Mouse (Mus musculus): ENCODE results near the gene Unc79. TPM values are rescaled to one million over a fixed set of nuclear protein-coding genes. Genes with fewer than 3 reads are reported as not detected.

The Unc79 gene
- polyA plus RNA-seq, 1 experiment from 2014 or later = 2.6 TPM

DNA sequence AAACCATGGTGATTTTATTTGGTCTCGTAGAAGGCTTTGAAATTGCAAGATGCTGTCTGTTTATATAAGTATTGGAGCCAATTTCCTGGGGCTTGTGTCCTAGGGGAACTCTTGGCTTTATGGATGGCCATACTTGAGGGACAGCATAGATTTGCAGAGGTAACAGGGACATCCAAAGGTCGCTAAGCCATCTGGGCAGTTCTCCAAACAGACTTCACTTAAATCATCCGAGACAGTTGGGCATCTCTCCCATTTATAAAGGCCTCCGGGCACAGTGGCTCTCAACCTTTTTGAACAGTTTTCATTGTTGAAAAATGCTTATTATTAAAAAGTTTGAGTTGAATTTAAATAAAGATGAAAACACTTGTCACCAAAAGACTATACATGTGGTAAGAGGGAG is 59.8 kb downstream of the Unc79 start:
- Histone ChIP-seq H3K4me3 (ENCODE audit: low read depth, low read length) (no peak overlapping the region), H3K36me3 (ENCODE audit: control insufficient read depth, insufficient read depth, low read length) (no peaks in the 10 kb centered on the region), H3K9me3 (ENCODE audit: control insufficient read depth, low read length) (no peaks in the 10 kb centered on the region), H3K27me3 (ENCODE audit: control insufficient read depth, insufficient read depth, low read length) (no peaks in the 10 kb centered on the region), H3K4me1 (ENCODE audit: control insufficient read depth, insufficient read depth, low read length) (no peaks in the 10 kb centered on the region), H3K27ac (ENCODE audit: low read depth, low read length) (no peak overlapping the region), H3K4me2 (no peak overlapping the region), H3K9ac (ENCODE audit: low read length) (no peak overlapping the region)
- ATAC-seq (ENCODE audit: low FRiP score) (no peak), DNase-seq (ENCODE audit: low spot score, missing footprints) (no peak)
- 76% methylated on average over 4 of the region's 4 CpGs for WGBS

DNA sequence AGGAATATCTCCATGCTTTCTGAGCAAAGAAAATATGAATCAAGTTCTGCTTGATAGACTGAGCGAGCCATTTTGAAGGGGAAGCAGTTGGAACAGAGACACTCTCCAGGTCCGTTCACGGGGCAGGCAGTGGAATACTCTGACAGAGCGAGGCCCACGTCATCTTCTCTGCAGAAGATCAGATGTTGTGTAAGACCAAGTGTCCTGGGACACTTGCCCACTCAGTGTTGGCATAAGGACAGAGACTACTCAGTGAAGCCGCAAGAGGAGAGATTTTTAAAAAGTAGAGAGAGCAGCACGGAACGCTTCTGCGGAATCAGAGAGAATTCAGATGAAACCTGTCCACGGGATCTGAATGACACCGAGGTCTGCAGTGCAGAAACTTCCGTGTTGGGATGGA is 69.5 kb downstream of the Unc79 start:
- no peak overlapping the region for H3K4me2 ChIP-seq
- H3K4me3 ChIP-seq (ENCODE audit: low read depth, low read length) = no peak overlapping the region
- H3K27ac ChIP-seq (ENCODE audit: low read depth, low read length) = no peak overlapping the region
- H3K36me3 ChIP-seq (ENCODE audit: control insufficient read depth, insufficient read depth, low read length) = no peaks in the 10 kb centered on the region
- ATAC-seq (ENCODE audit: low FRiP score) = no peak
- DNase-seq (ENCODE audit: low spot score, missing footprints) = no peak
- H3K27me3 ChIP-seq (ENCODE audit: control insufficient read depth, insufficient read depth, low read length) = no peaks in the 10 kb centered on the region
- WGBS = 95% methylated on average over 12 of the region's 12 CpGs
- H3K9me3 ChIP-seq (ENCODE audit: control insufficient read depth, low read length) = no peaks in the 10 kb centered on the region
- no peaks in the 10 kb centered on the region for H3K4me1 ChIP-seq (ENCODE audit: control insufficient read depth, insufficient read depth, low read length)
- H3K9ac ChIP-seq (ENCODE audit: low read length) = no peak overlapping the region

DNA sequence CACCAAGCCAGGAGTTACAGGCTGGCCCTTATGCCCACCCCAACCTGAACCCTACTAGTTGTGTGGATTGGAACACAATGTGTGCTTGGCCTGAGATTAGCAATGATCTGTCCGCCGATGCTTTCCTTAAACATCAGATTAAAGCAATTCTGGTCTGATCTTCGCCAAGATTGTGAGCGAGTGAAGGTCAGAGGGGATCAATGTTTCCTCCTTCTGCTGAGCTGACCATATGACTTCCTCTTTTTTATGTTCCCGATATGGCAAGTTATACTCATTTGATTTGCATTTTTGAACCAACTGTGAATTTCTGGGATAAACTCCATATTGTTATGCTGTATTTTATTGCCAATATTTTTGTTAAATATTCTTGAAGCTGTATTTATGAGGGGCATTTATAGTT is 88.0 kb downstream of the Unc79 start:
- DNase-seq (ENCODE audit: low spot score, missing footprints) (no peak), ATAC-seq (ENCODE audit: low FRiP score) (no peak)
- 93% methylated on average over 5 of the region's 5 CpGs for WGBS

DNA sequence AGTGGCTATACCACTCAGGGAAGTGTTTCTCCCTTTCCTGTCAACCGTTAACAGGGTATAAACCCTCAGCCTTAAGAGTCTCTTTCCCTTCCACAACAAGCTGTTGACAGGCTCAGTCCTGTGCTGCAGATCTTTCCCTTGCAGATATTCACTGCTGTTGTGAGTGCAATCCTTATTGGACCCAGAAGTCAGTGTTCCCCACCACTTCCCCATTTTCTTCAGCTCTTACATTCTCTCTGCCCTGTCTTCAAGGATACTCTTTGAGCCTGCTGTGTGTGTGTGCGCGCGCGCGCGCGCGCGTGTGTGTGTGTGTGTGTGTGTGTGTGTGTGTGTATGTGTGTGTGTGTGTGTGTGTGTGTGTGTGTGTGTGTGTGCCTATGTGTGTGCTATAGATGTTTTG is 90.7 kb downstream of the Unc79 start:
- 78% methylated on average over 10 of the region's 10 CpGs for WGBS
- ATAC-seq (ENCODE audit: low FRiP score) (no peak), DNase-seq (ENCODE audit: low spot score, missing footprints) (no peak)
- H3K36me3 ChIP-seq (ENCODE audit: control insufficient read depth, insufficient read depth, low read length) = no peaks in the 10 kb centered on the region
- no peak overlapping the region for H3K27ac ChIP-seq (ENCODE audit: low read depth, low read length)
- no peaks in the 10 kb centered on the region for H3K9me3 ChIP-seq (ENCODE audit: control insufficient read depth, low read length)
- no peaks in the 10 kb centered on the region for H3K27me3 ChIP-seq (ENCODE audit: control insufficient read depth, insufficient read depth, low read length)
- no peak overlapping the region for H3K4me3 ChIP-seq (ENCODE audit: low read depth, low read length)
- no peaks in the 10 kb centered on the region for H3K4me1 ChIP-seq (ENCODE audit: control insufficient read depth, insufficient read depth, low read length)
- H3K9ac ChIP-seq (ENCODE audit: low read length) = no peak overlapping the region
- no peak overlapping the region for H3K4me2 ChIP-seq

More for the DNA sequence above, 88.0 kb downstream of the Unc79 start:
- Histone ChIP-seq H3K4me2 (no peak overlapping the region), H3K27ac (ENCODE audit: low read depth, low read length) (no peak overlapping the region), H3K27me3 (ENCODE audit: control insufficient read depth, insufficient read depth, low read length) (no peaks in the 10 kb centered on the region), H3K9me3 (ENCODE audit: control insufficient read depth, low read length) (no peaks in the 10 kb centered on the region), H3K9ac (ENCODE audit: low read length) (no peak overlapping the region), H3K36me3 (ENCODE audit: control insufficient read depth, insufficient read depth, low read length) (no peaks in the 10 kb centered on the region), H3K4me3 (ENCODE audit: low read depth, low read length) (no peak overlapping the region), H3K4me1 (ENCODE audit: control insufficient read depth, insufficient read depth, low read length) (no peaks in the 10 kb centered on the region)

DNA sequence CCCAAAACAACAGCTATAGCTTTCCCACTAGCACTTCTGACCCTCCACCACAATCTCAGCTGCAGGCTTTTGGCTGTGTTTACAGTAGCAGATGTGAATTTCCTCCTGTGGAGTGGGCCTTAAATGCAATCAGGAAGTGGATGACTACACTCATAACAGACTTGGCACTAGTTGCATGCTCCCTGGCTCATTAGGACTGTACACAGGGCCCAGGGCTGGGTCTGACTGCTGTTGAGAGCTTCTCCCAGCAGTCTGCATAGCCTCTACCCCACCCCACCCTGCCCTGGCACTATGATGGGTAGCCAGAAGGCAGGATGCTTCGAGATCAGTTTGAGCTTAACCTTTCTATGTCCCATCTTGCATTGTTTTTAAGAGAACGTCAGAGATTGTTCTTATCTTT is 91.5 kb downstream of the Unc79 start:
- no peaks in the 10 kb centered on the region for H3K9me3 ChIP-seq (ENCODE audit: control insufficient read depth, low read length)
- no peak overlapping the region for H3K4me3 ChIP-seq (ENCODE audit: low read depth, low read length)
- no peak overlapping the region for H3K4me2 ChIP-seq
- WGBS = 81% methylated on average over 2 of the region's 2 CpGs
- no peak overlapping the region for H3K9ac ChIP-seq (ENCODE audit: low read length)
- H3K27ac ChIP-seq (ENCODE audit: low read depth, low read length) = no peak overlapping the region
- no peaks in the 10 kb centered on the region for H3K4me1 ChIP-seq (ENCODE audit: control insufficient read depth, insufficient read depth, low read length)
- no peaks in the 10 kb centered on the region for H3K36me3 ChIP-seq (ENCODE audit: control insufficient read depth, insufficient read depth, low read length)
- DNase-seq (ENCODE audit: low spot score, missing footprints) = no peak
- H3K27me3 ChIP-seq (ENCODE audit: control insufficient read depth, insufficient read depth, low read length) = no peaks in the 10 kb centered on the region
- no peak for ATAC-seq (ENCODE audit: low FRiP score)

DNA sequence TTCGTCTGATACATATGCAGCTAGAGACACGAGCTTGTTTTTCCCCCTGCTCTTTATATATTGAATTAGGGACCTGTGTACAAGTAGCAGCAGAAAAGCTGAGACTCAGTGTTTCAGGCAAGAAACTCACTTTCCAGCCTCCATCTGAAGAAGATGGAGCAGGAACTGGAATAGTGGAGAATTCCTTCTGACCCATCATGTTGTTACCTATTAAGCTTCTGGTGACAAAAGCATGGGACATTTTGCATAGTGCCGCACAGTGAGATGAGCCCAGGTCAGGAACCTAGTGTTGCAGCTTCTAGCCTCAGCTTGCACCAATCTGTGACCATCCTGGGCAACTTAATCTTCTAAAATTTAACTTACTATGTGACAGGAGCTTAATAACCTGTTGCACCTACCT is 92.7 kb downstream of the Unc79 start:
- H3K4me3 ChIP-seq (ENCODE audit: low read depth, low read length) = no peak overlapping the region
- H3K27me3 ChIP-seq (ENCODE audit: control insufficient read depth, insufficient read depth, low read length) = no peaks in the 10 kb centered on the region
- H3K27ac ChIP-seq (ENCODE audit: low read depth, low read length) = no peak overlapping the region
- DNase-seq (ENCODE audit: low spot score, missing footprints) (no peak), ATAC-seq (ENCODE audit: low FRiP score) (no peak)
- no peak overlapping the region for H3K4me2 ChIP-seq
- no peaks in the 10 kb centered on the region for H3K36me3 ChIP-seq (ENCODE audit: control insufficient read depth, insufficient read depth, low read length)
- 84% methylated on average over 3 of the region's 3 CpGs for WGBS
- H3K9ac ChIP-seq (ENCODE audit: low read length) = no peak overlapping the region
- no peaks in the 10 kb centered on the region for H3K4me1 ChIP-seq (ENCODE audit: control insufficient read depth, insufficient read depth, low read length)
- H3K9me3 ChIP-seq (ENCODE audit: control insufficient read depth, low read length) = no peaks in the 10 kb centered on the region

DNA sequence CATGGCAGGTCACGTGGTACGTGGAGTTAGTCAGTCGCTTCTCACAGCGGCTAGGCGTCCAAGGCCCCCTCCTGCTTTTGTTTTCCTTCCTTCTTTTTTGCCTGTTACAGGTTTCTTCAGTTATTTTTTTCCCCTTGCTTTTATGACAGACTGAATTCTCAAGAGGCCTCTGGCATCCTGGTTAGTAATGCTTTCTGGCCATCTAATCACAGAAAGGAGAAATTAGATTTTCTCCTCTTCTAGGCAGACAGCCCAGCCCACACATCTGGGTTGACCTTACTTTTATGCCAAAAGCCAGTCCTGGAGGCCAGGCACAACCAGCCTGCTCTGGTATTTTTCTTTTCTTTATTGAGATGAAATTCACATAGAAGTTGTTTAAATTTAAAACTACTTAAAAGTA is 94.1 kb downstream of the Unc79 start:
- Histone ChIP-seq H3K27ac (ENCODE audit: low read depth, low read length) (no peak overlapping the region), H3K4me2 (no peak overlapping the region), H3K4me3 (ENCODE audit: low read depth, low read length) (no peak overlapping the region), H3K9me3 (ENCODE audit: control insufficient read depth, low read length) (no peaks in the 10 kb centered on the region), H3K4me1 (ENCODE audit: control insufficient read depth, insufficient read depth, low read length) (no peaks in the 10 kb centered on the region), H3K27me3 (ENCODE audit: control insufficient read depth, insufficient read depth, low read length) (no peaks in the 10 kb centered on the region), H3K36me3 (ENCODE audit: control insufficient read depth, insufficient read depth, low read length) (no peaks in the 10 kb centered on the region), H3K9ac (ENCODE audit: low read length) (no peak overlapping the region)
- ATAC-seq (ENCODE audit: low FRiP score) = no peak
- DNase-seq (ENCODE audit: low spot score, missing footprints) = no peak
- 94% methylated on average over 5 of the region's 5 CpGs for WGBS

DNA sequence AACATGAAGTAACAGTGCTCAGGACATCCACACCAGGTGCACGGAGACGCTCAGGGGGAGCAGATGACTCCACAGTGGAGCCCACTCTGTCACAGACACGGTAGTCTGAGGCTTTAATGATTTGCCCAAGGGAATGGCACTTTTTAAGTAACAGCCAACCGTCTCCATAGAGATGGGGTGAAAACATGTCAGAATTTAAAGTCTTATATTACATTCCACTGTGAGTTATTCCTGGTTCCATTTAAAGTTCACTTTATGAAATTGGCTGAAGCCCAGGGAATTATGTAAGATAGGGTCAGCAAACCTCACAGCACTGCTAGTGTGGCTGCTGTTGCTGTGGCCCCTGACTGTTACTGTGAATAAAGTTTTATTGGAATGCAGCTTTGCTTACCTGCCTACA is 95.8 kb downstream of the Unc79 start:
- H3K4me1 ChIP-seq (ENCODE audit: control insufficient read depth, insufficient read depth, low read length) = no peaks in the 10 kb centered on the region
- H3K4me3 ChIP-seq (ENCODE audit: low read depth, low read length) = no peak overlapping the region
- ATAC-seq (ENCODE audit: low FRiP score) = no peak
- no peaks in the 10 kb centered on the region for H3K27me3 ChIP-seq (ENCODE audit: control insufficient read depth, insufficient read depth, low read length)
- no peaks in the 10 kb centered on the region for H3K36me3 ChIP-seq (ENCODE audit: control insufficient read depth, insufficient read depth, low read length)
- no peaks in the 10 kb centered on the region for H3K9me3 ChIP-seq (ENCODE audit: control insufficient read depth, low read length)
- no peak overlapping the region for H3K27ac ChIP-seq (ENCODE audit: low read depth, low read length)
- no peak for DNase-seq (ENCODE audit: low spot score, missing footprints)
- no peak overlapping the region for H3K9ac ChIP-seq (ENCODE audit: low read length)
- WGBS = 86% methylated on average over 4 of the region's 4 CpGs
- H3K4me2 ChIP-seq = no peak overlapping the region

DNA sequence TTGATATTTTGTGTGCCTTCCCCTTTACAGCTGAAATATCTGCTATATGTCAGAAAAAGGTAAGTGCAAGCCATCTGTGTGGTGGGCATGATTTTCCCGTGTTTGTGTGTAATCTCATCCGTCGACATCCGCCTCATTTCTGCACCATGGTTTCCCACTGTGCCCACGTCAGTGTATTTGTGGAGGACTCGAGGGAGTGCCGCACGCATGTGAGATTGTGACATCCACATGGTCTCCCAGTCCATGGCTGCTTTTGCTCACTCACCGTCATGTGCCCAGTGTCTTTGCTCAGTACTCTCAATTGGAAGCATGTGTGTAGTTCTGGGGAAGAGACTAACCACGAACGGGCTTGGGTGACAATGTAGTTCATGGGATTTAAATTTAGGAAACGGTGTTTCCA is 101.2 kb downstream of the Unc79 start:
- no peak overlapping the region for H3K27ac ChIP-seq (ENCODE audit: low read depth, low read length)
- no peak overlapping the region for H3K4me3 ChIP-seq (ENCODE audit: low read depth, low read length)
- no peak for ATAC-seq (ENCODE audit: low FRiP score)
- no peak overlapping the region for H3K9ac ChIP-seq (ENCODE audit: low read length)
- no peak for DNase-seq (ENCODE audit: low spot score, missing footprints)
- no peaks in the 10 kb centered on the region for H3K9me3 ChIP-seq (ENCODE audit: control insufficient read depth, low read length)
- no peak overlapping the region for H3K4me2 ChIP-seq
- 93% methylated on average over 12 of the region's 12 CpGs for whole genome bisulfite sequencing
- H3K36me3 ChIP-seq (ENCODE audit: control insufficient read depth, insufficient read depth, low read length) = no peaks in the 10 kb centered on the region
- no peaks in the 10 kb centered on the region for H3K27me3 ChIP-seq (ENCODE audit: control insufficient read depth, insufficient read depth, low read length)
- no peaks in the 10 kb centered on the region for H3K4me1 ChIP-seq (ENCODE audit: control insufficient read depth, insufficient read depth, low read length)

Measured in midbrain, embryonic 11.5 days (tissue).